Mouse (Mus musculus) embryonic facial prominence, embryonic 11.5 days (tissue): Measurements from ENCODE around the gene Kif26b. TPM values are rescaled to one million over a fixed set of nuclear protein-coding genes. Genes with fewer than 3 reads are reported as not detected.
A peak's percentile ranks its signal among the peaks of the same experiment; 100 is the strongest.

Experiments used
- ATAC-seq: fragments of 200-750 bp; cut with Nextera tagmentation; replicated peaks from 2 replicates; pipeline ENCODE4 v1.8.0; 2017; ENCODE audit warnings: low read depth; ENCODE audit not compliant: insufficient number of reproducible peaks, low FRiP score, low TSS enrichment
- DNase-seq: peaks from one replicate; pipeline ENCODE4 v3.0.0-alpha.2; 2015; ENCODE audit warnings: low spot score
- H3K27ac ChIP-seq: fragments of 300-500 bp; sonication (generic); replicated peaks from 2 replicates; pipeline ENCODE4 v1.5.1; 2014; ENCODE audit warnings: mild to moderate bottlenecking, low read depth, low read length, control low read depth
- H3K27me3 ChIP-seq: fragments of 300-500 bp; sonication (generic); 2 replicates; pipeline ENCODE4 v1.6.1; 2014; ENCODE audit warnings: mild to moderate bottlenecking, low read length, moderate library complexity, mixed read lengths; ENCODE audit not compliant: control insufficient read depth, insufficient read depth
- H3K36me3 ChIP-seq: fragments of 300-500 bp; sonication (generic); replicated peaks from 2 replicates; pipeline ENCODE4 v1.6.1; 2014; ENCODE audit warnings: low read depth, mild to moderate bottlenecking, low read length, moderate library complexity, mixed read lengths; ENCODE audit not compliant: control insufficient read depth, insufficient read depth
- H3K4me1 ChIP-seq: fragments of 300-500 bp; sonication (generic); 2 replicates; pipeline ENCODE4 v1.6.1; 2014; ENCODE audit warnings: low read length, mixed read lengths; ENCODE audit not compliant: control insufficient read depth, insufficient read depth
- H3K4me2 ChIP-seq: fragments of 300-500 bp; sonication (generic); 2 replicates; pipeline ENCODE4 v1.6.1; 2014; ENCODE audit warnings: low read depth, mild to moderate bottlenecking, control low read depth, low read length, moderate library complexity
- H3K4me3 ChIP-seq: fragments of 300-500 bp; sonication (generic); 2 replicates; pipeline ENCODE4 v1.5.1; 2014; ENCODE audit warnings: low read depth, low read length, control low read depth
- H3K9ac ChIP-seq: fragments of 300-500 bp; sonication (generic); replicated peaks from 2 replicates; pipeline ENCODE4 v1.6.1; 2014; ENCODE audit warnings: mild to moderate bottlenecking, control low read depth, low read length
- H3K9me3 ChIP-seq: fragments of 300-500 bp; sonication (generic); replicated peaks from 2 replicates; pipeline ENCODE4 v1.6.1; 2016; ENCODE audit warnings: mild to moderate bottlenecking, low read length, inconsistent platforms, mixed read lengths; ENCODE audit not compliant: control insufficient read depth
- WGBS: fragments of 180-500 bp; shearing (Covaris S2); extraction: QIAGEN DNeasy Blood & Tissue Kit; methylation state at CpG from one replicate; pipeline ENCODE4 v1.1.7; 2014; 5-methylcytosine and 5-hydroxymethylcytosine counted together
- polyA plus RNA-seq: library from polyadenylated mRNA; unstranded; fragments of >200 nt; fragmentation: Nextera tagmentation; extraction: Ambion mirVana; gene quantifications from 2 replicates; pipeline ENCODE4 v1.2.1, GENCODE M21; 2014

Gene Kif26b
- polyA plus RNA-seq, 1 experiment from 2014 or later, result 12.3 TPM

GRCm38 (mm10) chr1:178663539-178663938, 134.6 kb downstream of the Kif26b start:
- WGBS, result 87% methylated on average over 1 of the region's 1 CpGs
- no peak overlapping the region for H3K9ac ChIP-seq
- no peaks in the 10 kb centered on the region for H3K27me3 ChIP-seq
- H3K4me2 ChIP-seq, result no peak overlapping the region
- peak; percentile 60 for DNase-seq
- no peaks in the 10 kb centered on the region for H3K36me3 ChIP-seq
- H3K27ac ChIP-seq, result no peak overlapping the region
- H3K9me3 ChIP-seq, result no peaks in the 10 kb centered on the region
- H3K4me1 ChIP-seq, result no peaks in the 10 kb centered on the region; the same call in 1 of the 2 replicates
- H3K4me3 ChIP-seq, result no peak overlapping the region
- no peak for ATAC-seq

GRCm38 (mm10) chr1:178664271-178664969, 135.5 kb downstream of the Kif26b start:
- Histone ChIP-seq H3K36me3 (no peaks in the 10 kb centered on the region), H3K4me2 (no peak overlapping the region), H3K27me3 (no peaks in the 10 kb centered on the region), H3K27ac (no peak overlapping the region), H3K9ac (no peak overlapping the region), H3K4me1 (no peaks in the 10 kb centered on the region; the same call in 1 of the 2 replicates), H3K9me3 (no peaks in the 10 kb centered on the region), H3K4me3 (no peak overlapping the region)
- DNase-seq, result no peak
- WGBS, result 77% methylated on average over 5 of the region's 5 CpGs
- no peak for ATAC-seq

- no peak for ATAC-seq
- WGBS, result 87% methylated on average over 7 of the region's 7 CpGs
- no peaks in the 10 kb centered on the region for H3K36me3 ChIP-seq
Measured at GRCm38 (mm10) chr1:178666524-178666923, 137.6 kb downstream of the Kif26b start.

GRCm38 (mm10) chr1:178667808-178668207, 138.9 kb downstream of the Kif26b start:
- 77% methylated on average over 7 of the region's 7 CpGs for WGBS

More at GRCm38 (mm10) chr1:178666524-178666923, 137.6 kb downstream of the Kif26b start:
- Histone ChIP-seq H3K9me3 (no peaks in the 10 kb centered on the region), H3K27ac (no peak overlapping the region), H3K27me3 (no peaks in the 10 kb centered on the region), H3K9ac (no peak overlapping the region), H3K4me2 (no peak overlapping the region), H3K4me1 (no peaks in the 10 kb centered on the region; the same call in 1 of the 2 replicates), H3K4me3 (no peak overlapping the region)
- no peak for DNase-seq

GRCm38 (mm10) chr1:178668907-178669306, 140.0 kb downstream of the Kif26b start:
- DNase-seq (no peak), ATAC-seq (no peak)
- no peak overlapping the region for H3K9ac ChIP-seq
- no peaks in the 10 kb centered on the region; the same call in 1 of the 2 replicates for H3K4me1 ChIP-seq
- no peak overlapping the region for H3K4me3 ChIP-seq
- H3K27ac ChIP-seq, result no peak overlapping the region
- no peaks in the 10 kb centered on the region for H3K9me3 ChIP-seq
- no peak overlapping the region for H3K4me2 ChIP-seq
- no peaks in the 10 kb centered on the region for H3K36me3 ChIP-seq
- H3K27me3 ChIP-seq, result no peaks in the 10 kb centered on the region
- WGBS, result 91% methylated on average over 4 of the region's 4 CpGs

More at GRCm38 (mm10) chr1:178667808-178668207, 138.9 kb downstream of the Kif26b start:
- DNase-seq, result no peak
- no peaks in the 10 kb centered on the region for H3K27me3 ChIP-seq
- H3K4me1 ChIP-seq, result no peaks in the 10 kb centered on the region; the same call in 1 of the 2 replicates
- H3K36me3 ChIP-seq, result no peaks in the 10 kb centered on the region
- H3K27ac ChIP-seq, result no peak overlapping the region
- no peak overlapping the region for H3K4me2 ChIP-seq
- no peak for ATAC-seq
- no peaks in the 10 kb centered on the region for H3K9me3 ChIP-seq
- H3K4me3 ChIP-seq, result no peak overlapping the region
- no peak overlapping the region for H3K9ac ChIP-seq

- Histone ChIP-seq H3K4me2 (no peak overlapping the region), H3K36me3 (no peaks in the 10 kb centered on the region), H3K9me3 (no peaks in the 10 kb centered on the region), H3K27me3 (no peaks in the 10 kb centered on the region), H3K4me1 (no peaks in the 10 kb centered on the region), H3K9ac (no peak overlapping the region), H3K27ac (no peak overlapping the region), H3K4me3 (no peak overlapping the region)
- ATAC-seq (no peak), DNase-seq (no peak)
- WGBS, result 62% methylated on average over 7 of the region's 7 CpGs
Measured at GRCm38 (mm10) chr1:178673051-178673450, 144.1 kb downstream of the Kif26b start.

- no peak overlapping the region for H3K27ac ChIP-seq
- H3K27me3 ChIP-seq, result no peaks in the 10 kb centered on the region
- no peaks in the 10 kb centered on the region for H3K4me1 ChIP-seq
- H3K4me3 ChIP-seq, result no peak overlapping the region
- H3K4me2 ChIP-seq, result no peak overlapping the region
- DNase-seq (no peak), ATAC-seq (no peak)
- H3K36me3 ChIP-seq, result no peaks in the 10 kb centered on the region
- H3K9ac ChIP-seq, result no peak overlapping the region
- WGBS, result 82% methylated on average over 2 of the region's 2 CpGs
- no peaks in the 10 kb centered on the region for H3K9me3 ChIP-seq
Measured at GRCm38 (mm10) chr1:178673506-178673905, 144.6 kb downstream of the Kif26b start.

- no peaks in the 10 kb centered on the region for H3K36me3 ChIP-seq
- no peaks in the 10 kb centered on the region for H3K27me3 ChIP-seq
- no peak overlapping the region for H3K4me3 ChIP-seq
- DNase-seq (no peak), ATAC-seq (no peak)
- H3K9ac ChIP-seq, result no peak overlapping the region
- no peak overlapping the region for H3K4me2 ChIP-seq
- WGBS, result 89% methylated on average over 3 of the region's 3 CpGs
- no peak overlapping the region for H3K27ac ChIP-seq
- no peaks in the 10 kb centered on the region for H3K4me1 ChIP-seq
- no peaks in the 10 kb centered on the region for H3K9me3 ChIP-seq
Measured at GRCm38 (mm10) chr1:178675542-178676252, 146.8 kb downstream of the Kif26b start.
